Mouse (Mus musculus) monocyte, adult 2 months (primary cell): ENCODE measurements around the gene Hint1.
"Not testable (repeated sequence)": the region's sequence is repeated elsewhere in the genome, so short reads cannot be mapped to it uniquely, and the experiment has no call there.

Experiments used
- DNase-seq, 2 experiments: peaks; one replicate each; pipeline ENCODE4 v3.0.0; 2022; ENCODE audit warnings: low spot score in 2 of 2, low read depth in 1 of 2

Hint1 gene

DNA sequence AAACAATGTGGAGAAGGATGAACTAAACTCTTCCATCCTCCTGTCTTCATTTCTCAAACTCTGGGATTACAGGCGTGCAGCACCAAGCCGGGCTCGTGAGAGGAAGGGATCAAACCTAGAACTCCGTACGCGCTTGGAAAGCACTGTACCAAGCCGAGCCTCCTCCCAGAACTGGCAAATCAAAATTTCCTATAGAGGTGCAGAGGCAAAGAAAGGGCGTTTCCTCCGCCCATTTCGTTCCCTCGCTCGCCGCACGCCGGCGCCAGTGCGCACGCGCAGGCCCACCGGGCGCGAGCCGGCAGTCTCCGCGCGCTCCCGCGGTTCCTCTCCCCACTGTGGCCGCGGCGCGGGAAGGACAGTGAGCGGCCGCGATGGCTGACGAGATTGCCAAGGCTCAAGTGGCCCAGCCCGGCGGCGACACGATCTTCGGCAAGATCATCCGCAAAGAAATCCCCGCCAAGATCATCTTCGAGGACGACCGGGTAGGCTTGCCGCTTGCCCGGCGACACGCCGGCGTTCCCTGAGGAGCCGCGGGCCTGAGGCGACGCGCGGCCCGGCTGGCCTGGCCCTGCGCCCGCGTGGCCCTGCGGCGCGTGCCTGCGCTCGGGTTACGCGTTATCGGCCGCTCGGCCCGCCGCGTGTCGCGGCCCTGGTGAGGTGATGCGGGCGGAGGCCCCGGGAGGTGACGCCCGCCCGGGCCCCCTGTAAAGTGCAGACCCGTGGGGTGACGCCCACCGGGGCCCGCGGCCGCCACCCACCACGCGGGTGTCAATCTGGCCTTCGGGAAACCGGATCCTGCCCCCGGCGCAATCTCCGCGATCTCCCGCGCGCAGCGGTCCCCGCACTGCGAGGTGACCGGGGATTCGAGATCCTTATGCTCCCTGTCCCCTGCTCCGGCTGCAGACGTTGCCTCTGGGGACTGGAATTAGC, at the start of gene Hint1:
Gene Hint1 (plus strand): TSS at position 265 of the 930 bp plus-strand sequence.
- DNase-seq: peak; percentile 70 to 85

DNA sequence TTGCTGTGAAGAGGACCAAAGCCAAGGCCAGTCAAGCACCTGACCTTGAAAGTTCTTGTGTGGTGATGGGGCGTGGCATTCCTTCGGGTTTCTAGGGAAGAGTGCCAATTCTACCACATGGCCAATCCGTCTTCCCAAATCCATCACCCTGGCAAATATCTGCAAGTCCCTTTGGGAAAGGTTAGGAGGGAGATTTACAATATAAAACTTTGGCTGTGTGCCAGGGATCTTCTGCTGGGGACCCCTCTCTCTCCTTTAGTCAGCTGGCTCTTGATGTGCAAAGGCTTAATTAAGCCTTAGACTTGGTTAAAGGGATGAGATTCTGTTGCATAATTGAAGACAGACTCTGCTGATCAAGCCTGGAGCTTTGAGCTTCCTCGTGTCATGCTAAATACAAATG, 48.7 kb upstream of the Hint1 start:
- DNase-seq: no peak

DNA sequence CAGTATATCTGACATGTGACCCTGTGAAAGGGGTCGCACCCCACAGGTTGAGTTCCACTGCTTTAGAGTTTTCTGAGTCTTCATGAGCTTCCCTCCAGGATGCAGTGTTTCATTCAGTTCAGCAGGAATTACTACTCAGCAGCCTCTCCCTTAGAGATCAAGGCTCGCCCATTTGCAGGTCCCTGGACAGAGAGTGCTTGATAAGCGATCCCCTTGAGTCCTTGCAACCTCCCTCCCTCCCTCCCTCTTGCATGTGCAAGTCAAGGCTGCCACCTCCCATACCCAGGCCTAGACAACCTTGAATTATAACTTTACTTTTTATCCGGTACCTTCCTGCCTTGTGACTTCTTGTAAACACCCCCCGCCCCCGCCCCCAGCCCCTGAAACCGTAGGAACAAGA, 46.7 kb upstream of the Hint1 start:
- DNase-seq: no peak

DNA sequence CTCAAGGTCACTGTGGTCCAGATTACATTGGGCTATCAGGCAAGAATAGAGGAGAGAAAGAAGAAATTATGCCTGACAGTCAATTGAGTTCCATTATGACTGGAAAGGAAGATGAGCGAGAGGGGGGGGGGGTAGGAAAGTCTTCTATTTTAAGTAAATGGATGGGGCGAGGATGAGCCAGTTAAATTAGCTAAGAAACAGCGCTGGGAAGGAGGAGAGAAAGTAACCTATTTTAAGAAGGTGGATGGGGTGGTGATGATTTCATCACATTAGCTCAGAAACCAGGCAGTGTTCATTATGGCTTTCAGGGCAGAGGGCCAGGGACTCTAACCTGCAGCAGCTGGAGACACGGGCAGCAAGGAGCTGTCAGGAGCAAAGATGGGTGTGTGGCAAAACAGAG, 42.7 kb upstream of the Hint1 start:
- no peak for DNase-seq

DNA sequence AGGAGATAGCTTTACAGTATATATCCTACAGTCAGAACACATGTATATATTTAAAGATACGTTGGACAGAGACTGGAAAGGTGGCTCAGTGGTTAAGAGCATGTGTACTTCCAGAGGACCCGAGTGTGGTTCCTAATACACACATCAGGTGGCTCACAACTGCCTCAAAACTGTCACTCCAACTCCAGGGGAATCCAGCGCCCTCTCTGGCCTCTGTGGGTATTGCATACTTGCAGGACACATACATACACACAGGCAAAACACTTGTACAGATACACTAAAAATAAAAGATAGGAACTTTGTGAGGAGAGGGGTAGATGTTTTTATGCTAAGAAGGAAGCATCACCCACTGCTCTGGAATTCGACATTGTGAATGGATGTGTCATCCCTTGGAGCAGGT, 40.4 kb upstream of the Hint1 start:
- DNase-seq: no peak

DNA sequence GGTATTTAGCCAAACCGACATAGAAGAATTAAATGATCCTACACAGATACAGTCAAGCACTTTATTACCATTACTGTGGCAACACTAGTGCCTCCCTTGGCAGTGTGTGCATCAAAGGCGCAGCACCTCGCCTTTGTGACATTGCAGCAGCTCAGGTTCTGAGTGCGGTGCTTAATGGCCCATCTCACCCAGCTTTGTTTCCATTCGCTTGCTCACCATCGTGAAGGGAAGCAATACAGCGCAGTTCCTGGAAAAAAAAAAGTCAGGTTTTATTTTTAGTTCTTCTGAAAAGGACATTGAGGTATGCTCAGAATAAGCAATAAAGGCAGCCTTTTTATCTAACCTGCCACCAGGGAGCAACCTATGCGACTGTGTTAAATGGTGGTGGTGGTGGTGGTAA, 39.4 kb upstream of the Hint1 start:
- DNase-seq: no peak

DNA sequence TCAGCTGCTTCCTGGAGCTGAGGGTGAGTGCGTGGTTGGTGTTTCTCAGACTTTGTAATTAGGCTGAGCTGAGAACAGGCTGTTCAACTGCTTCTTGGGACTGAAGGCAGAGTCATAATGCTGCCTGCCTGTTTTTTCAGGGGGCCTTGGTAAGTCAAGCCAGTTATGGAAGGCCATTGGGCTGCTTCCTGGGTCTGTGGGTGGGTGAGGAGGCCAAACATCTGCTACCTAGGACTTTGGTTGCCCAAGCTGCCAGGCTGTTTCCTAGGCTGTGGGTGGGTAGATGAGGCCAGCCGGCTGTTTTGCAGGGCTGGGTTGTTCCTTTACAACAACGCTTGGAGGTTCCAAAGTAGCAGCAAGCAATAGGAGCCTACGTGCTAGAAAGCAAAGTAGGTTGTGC, 32.4 kb upstream of the Hint1 start:
- no peak for DNase-seq

DNA sequence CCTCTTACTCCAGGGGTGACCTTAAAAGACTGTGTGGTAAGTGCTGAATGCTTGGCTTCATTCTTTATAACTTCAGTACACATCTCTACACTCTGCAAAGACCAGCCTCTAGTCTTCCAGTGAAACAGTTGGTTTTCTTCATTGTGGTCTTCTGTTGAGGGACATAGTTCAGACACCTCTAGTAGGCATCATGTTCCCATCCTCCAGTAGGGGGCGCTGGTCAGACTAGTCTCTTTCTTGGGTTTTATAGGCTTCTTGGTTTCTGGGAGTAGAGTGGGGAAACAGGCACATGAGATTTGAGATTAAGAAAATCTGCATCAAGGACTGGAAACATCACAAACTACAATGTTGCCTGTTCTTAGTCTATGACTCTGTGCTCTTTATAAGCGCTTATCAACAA, 31.6 kb upstream of the Hint1 start:
- no peak for DNase-seq

DNA sequence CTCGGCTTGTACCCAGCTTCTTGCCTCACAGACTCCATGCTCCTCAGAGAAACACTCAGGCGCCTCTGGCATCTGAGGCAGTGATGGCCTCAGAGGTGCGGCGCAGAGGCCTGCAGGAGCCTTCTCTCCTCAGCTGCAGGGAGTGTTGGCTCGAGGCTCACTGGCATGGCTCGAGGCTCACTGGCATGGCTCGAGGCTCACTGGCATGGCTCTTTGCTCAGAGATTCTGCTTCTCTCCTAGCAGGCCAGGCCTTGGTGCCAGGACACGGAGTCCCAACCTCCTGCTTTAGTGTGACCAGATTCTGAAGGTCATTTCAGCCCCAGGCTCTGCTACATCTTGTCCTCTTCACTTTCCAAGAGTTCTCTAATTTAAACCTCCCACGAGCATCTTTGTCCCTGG, 30.1 kb upstream of the Hint1 start:
- DNase-seq: no peak

DNA sequence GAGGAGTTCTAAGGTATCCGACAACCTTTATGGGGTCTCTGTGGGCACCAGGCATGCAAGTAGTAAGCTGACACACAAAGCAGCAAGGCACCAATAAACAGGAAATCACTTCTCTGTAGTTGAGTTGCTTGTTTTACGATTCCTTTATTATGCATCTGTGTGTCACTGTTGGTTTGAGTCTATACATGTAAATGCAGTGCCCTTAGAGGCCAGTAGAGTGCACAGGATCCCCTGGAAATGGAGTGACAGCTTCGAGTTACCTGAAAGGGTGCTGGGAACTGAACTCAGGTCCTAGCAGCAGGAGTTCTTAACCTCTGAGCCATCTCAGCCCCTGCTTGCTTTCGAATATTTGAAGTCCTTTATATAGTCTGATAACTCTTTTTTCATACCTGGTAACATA, 26.5 kb upstream of the Hint1 start:
- no peak for DNase-seq

DNA sequence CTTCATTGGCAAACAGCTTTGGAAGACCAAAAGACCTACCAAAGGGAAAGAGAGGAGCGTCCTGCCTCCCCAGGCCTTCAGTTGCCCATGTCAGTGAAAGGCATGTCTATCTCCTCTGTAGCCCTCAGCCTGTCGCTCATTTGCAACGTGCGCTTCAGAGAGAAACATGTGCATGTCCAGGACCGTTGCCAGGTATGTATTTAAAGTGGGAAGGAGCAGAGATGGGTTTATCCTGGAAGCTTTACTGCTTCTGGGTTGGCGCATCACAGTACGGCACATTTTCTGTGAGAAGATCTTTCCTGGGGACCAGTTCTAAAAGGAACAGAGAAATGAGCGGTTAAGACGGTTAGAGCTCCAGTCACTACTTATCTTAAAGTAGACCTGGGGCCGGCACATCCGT, 25.3 kb upstream of the Hint1 start:
- DNase-seq: no peak

DNA sequence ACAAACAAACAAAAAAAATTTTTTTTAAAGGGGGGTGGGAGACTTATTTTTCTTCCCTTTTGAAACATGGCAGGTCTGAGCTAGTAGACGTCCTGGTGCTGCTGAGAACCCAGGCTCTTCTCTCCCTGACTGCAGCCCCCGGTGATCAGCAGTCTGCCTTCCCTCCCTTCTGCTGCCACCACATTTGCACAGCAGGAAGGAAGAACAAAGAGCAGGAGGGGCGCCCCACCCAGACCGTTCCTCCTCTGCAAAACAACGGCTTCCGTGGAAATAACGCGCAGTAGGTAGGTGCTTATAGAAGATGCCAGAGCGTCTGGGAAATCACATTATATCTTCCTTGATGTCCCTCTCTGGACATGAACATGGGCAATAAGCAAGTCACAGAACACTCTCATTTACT, 21.8 kb upstream of the Hint1 start:
- no peak for DNase-seq

DNA sequence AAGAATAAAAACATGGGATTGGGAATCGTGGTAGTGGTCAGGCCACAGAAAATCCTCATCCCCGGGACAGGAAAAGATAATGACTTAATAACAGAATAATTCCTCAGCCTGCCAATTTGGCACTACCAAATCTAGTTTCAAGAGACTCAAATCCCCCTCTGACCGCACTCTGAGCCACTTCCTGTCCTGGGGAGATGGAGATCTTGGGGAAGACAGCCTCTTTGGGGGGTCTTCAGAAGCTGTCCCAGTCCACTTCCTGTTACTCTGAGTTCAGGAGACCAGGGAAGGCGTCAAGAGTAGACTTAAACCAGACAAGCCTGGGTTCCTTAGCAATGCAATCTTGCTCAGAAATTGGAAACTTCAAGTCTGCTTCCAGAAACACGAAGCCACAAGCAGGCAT, 21.2 kb upstream of the Hint1 start:
- no peak for DNase-seq

DNA sequence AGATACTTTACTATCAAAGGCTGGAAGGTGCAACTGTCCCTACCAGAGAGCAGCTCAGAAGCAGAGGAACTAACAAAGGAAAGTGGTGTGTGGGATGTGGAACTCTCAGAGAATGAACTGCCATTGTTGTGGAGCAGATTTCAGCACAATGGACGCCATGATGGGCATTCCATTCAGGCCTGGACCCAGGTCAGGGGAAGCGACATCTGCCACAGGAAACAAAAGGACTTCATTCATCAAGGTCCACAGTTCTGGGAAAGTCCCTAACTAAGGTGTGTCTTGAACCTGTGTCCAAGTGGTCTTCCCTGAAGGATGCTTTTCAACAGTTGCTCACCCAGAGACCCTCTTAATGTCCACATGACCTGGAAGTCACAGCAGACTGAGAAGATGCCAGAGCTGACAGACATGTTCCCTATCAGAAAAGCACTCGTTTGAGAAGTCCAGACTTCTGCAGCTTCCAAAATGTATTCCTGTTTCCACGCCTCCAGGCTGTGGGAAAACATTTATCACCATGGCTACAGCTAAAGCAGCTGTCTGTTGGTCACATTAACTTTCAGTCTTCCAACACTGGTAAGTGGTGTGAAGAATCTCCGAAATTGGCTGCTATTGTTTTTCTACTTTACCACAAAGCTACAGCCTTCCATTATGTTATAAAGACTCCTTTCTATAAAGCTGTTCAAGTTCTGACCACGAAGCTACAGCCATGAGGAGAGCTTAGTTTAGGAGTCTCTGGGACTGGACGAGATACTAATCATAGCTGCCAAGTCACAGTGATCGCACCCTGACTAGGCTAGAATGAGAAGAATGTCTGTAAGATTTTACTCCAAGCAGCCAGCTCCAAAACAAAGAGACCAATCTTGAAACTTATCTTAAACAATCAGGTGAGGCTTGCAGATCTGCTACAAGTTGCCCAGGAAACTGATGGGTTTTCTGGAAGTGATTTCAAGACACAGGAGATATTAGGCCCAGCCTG, 20.4 kb upstream of the Hint1 start:
- DNase-seq: no peak

DNA sequence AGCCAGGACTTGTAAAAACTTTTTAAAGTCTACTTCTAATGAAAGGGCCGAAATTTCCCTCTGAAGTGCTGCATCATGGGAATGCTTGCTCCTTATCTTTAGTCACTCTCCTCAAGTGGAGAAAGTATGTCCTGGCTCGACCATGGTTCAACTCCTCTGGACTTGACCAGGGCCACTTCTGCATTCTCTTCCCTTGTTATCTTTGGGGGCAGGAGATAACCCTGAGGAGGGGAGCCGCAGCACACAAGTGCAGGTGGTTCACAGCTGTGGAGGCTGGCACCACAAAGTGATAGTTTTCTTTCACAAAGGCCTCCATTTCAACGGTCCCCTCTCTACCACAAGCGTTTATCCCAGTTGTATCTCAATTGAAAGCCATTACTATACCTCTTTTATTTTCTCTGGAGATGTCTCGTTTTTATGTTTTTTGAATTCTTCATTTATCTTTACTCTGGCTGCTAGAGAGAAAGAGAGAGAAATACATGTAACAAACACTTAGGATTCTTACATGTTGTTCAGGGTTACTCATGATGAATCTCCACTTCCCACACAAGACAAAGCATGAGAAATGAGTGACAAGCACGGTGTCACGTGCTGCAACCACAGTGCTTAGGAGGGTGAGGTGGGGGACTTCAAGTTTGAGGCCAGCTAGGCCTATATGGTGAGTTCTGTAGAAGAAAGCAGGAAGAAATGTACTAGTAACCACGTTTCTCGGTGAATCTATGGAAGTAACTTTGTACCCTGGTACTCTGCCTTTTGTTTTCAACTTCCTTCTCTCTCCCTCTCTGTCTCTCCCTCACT, 16.0 kb upstream of the Hint1 start:
- no peak for DNase-seq

DNA sequence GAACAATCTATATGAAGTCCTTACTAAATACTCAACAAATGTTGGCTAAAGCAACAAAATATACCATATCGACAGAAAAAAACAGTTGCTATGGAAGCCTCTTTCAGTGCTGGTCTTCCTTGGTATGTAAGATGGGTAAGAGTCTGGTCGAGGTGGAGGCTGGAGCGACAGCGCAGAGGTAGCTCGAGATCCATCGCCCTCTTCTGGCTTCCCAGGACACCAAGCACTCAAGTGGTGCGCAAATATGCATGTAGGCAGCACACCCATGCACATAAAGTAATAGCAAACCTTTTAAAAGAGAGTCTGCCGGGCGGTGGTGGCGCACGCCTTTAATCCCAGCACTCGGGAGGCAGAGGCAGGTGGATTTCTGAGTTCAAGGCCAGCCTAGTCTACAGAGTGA, 14.5 kb upstream of the Hint1 start:
- no peak for DNase-seq

DNA sequence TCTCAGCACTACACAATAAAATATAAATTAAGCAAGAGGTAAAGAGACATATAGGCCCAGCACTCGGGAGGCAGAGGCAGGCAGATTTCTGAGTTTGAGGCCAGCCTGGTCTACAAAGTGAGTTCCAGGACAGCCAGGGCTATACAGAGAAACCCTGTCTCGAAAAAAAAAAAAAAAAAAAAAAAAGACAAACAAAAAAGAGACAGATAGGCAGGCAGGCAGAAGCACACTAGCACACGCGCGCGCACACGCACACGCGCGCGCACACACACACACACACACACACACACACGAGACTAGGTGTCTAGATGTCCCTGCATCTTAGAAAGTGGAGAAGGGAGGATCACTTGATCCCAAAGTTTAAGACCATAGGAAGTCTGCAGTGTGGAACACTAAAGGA, 7.3 kb upstream of the Hint1 start:
- not testable (repeated sequence) for DNase-seq

DNA sequence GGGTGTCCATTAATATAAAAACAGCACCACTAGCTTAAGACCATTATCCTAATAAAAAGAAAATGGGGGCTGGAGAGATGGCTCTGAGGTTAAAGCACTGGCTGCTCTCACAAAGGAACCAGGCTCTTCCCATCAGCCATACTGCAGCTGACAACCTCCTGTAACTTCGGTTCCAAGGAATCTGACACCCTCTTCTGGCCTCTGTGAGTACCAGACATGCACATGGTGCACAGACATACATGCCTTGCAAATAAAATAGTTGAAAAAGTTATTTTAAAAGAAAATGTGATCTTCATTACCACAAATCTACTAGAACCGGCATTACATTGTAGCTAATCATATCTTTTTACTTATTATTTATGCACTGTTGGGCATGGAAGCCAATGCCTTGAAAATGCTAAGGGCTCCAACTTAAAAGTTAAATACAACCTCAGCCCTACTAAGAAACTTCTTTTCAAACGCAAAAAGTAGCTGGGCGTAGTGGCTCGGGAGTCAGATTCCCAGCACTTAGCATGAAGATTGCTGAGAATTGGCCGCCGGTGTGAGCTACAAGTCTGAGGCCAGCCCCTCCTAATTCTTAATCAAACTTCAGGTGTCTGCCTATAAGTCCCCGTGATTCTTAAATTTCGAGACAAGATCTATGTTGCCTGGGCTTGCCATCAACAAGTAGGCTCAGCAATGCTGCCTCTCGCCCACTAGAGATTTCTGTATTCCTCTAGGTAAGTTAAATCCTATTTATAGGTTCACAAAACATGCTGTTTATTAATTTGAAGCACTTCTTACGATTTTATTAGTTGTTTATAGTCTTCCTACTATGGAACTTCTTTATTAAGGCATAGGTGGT, 6.6 kb upstream of the Hint1 start:
- DNase-seq: peak in 1 of 2 experiments; percentile 18

DNA sequence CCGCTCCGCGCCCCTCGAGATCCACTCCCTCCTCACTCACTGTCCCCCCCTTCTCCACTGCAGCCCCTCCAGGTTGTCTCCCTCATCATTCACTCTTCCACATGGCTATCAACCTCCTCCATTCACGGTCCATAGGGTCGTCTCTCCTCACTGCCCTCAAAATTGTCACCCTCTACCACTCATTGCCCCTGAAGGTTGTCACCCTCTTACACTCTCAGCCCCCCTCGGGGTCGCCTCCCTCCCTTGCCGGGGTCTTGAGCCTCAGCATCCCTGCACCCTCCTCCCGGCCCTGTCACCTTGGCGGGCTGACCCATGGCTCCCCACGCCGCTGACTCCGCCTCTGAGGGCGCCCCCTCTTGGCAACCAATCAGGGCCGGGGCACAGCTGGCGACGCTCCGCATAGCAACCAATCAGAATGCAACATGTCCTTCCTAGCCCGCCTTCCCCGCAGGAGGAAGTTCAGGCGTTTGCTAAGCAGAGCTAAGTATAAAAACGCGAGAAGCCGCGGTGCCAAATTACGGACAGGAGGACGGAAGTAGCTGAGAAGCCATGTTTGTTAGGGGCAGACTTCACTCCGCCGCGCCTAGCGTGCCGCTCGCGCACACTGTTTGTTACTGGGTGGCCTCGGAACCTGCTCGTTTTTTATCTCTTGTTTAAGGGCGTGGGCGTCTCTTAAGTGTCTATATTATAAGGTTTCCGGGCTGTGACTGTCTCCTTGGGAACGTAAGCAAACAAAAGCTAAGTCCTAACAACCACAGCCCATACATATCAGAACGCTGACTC, 5.7 kb upstream of the Hint1 start, which contains the start of gene Lyrm7:
Gene Lyrm7 (minus strand): TSS at position 661 of the 783 bp plus-strand sequence.
- DNase-seq: peak; percentile 93
